Mouse (Mus musculus) T-helper 1 cell (primary cell): ENCODE data around the gene Olfr1016.

ENCODE experiments used
- in situ Hi-C: fragments of 300-600 bp; cut with MboI, MseI; formaldehyde crosslinking; loops from one replicate; pipeline ENCODE4 v1.15.1; 2025; ENCODE audit warnings: high pct_unique_total_duplicates

Olfr1016 gene

DNA sequence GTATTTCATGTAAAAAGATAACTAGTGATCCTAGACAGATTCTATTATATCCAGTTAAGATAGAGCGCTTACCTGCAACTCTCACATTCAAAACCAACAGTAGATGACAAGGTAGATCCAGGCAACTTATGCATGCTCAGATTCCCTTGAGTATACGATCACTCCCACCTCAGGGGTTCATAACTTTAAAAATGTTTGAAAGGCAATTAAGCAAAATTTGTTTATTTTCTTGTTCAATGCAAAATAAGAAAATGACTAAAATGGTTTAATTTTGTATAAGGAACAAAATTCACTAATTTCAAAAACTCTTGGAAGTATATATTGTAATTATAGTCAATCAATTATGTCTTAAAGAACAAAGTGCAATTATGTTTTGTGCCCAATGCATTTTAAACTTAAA lies at the start of gene Olfr1016:
TSS of gene Olfr1016 (minus strand) at position 101 of the 400 bp plus-strand sequence.
- in situ Hi-C loops: no loop called here

DNA sequence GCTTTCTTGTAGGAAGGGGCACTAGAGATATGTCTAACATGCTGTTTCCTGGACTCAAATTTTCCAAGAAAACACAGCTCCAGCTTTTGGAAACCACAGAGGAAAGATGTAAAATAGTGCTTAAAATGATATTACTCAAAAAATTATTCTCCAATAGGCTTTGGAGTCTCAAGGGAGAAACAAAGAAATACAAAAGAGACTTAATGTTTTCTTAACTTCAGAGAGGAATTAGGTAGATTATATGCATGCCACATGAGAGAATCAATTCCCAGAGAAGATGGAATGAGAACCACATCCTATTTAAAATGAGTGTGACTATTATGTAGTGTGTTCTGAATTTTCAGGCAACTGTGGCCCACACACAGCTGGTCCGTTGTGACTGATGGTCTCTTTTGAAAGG lies 44.4 kb upstream of the Olfr1016 start, which contains the start of gene Olfr1020:
TSS of gene Olfr1020 (plus strand) at position 301 of the 400 bp plus-strand sequence.
- in situ Hi-C loops: no loop called here

- in situ Hi-C loops: no loop called here
Measured at GRCm38 (mm10) chr2:85845383-85845782, 43.0 kb upstream of the Olfr1016 start, which contains the start of gene Olfr1019. Gene Olfr1019, minus strand, starts transcription at chr2:85845483.

DNA sequence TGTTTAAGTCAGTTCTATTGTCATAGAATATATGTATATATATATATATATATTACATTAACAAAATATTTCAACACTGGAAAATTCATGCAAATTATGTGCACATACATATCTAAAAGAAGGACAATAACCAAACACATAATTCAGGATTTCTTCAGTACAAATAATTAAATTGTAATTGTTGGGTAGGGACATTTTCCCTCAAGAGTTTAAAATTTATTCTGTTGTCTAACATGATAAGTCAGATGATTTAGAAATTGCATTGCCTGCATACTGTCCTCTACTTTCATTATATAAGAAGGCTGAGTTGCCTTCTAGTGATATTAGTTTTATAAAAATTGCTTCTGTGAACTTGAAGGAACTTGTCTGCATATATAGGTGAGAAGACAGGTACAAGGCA lies 15.8 kb upstream of the Olfr1016 start, which contains the start of gene Olfr1018:
TSS of gene Olfr1018 (plus strand) at position 301 of the 400 bp plus-strand sequence.
- in situ Hi-C loops: no loop called here

DNA sequence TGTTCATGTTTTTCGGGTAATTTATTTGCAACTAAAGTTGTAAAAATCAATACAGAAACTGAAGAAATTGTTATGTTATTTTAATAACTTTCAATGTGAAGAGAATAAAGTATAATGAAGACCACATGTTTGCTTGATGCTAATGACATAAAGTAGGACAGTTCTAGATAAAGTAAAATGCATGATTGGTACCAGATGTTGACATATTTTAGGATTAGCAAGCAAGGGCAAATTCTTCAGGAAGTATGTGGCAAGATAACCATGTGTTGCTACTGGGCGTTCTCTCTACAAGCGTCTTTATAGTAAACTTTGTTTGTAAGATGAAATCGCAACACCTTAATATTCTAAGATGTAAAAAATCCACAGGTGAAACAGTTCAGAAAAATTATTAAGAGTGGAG lies 2.2 kb upstream of the Olfr1016 start:
- in situ Hi-C loops: no loop called here

DNA sequence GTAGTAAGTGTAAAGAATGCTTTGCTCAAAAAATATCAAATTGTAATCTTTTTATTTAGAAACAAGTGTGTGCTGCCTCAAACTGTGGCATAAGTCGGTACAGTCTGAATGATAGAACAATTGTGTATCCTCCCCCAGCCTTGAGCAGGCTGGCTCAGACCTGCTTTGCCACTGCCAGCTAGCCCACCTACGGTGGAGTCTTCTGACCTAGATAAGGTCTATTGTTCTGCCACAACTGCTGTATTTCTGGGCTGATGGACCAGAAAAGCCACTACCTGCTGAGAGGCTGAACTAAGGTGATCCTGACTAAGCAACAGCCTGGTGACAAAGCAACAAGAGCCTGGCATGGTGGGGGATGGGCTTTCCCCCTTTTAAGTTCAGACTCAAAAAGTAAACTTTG lies 10.0 kb downstream of the Olfr1016 start:
- in situ Hi-C loops: no loop called here

GRCm38 (mm10) chr2:85781717-85782116 lies 20.6 kb downstream of the Olfr1016 start, which contains the start of gene Olfr1015:
Gene Olfr1015, plus strand, starts transcription at chr2:85782017.
- in situ Hi-C loops: no loop called here

DNA sequence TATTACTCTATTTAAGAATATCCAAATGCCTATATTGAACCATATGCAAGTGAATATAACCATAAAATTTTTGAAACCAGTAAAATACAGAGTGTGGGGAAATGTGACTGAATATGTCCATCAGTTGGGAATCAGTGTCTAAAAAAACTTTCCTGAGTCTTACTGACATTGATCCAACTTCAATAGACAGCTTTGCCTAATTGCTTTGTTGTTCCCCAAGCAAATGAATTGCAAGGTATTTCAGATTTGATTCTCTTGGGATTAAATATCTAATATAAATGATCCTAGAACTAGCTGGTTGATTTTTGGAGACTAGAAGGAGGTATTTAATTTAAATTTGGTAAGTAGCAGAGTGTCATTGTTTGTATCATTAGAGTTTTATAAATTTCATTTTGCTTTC lies 29.9 kb downstream of the Olfr1016 start, which contains the start of gene Olfr1014:
TSS of gene Olfr1014 (plus strand) at position 301 of the 400 bp plus-strand sequence.
- in situ Hi-C loops: no loop called here

- in situ Hi-C loops: no loop called here
Measured at GRCm38 (mm10) chr2:85766798-85767197, 35.5 kb downstream of the Olfr1016 start, which contains the start of gene Olfr1013. Gene Olfr1013, plus strand, starts transcription at chr2:85767098.

DNA sequence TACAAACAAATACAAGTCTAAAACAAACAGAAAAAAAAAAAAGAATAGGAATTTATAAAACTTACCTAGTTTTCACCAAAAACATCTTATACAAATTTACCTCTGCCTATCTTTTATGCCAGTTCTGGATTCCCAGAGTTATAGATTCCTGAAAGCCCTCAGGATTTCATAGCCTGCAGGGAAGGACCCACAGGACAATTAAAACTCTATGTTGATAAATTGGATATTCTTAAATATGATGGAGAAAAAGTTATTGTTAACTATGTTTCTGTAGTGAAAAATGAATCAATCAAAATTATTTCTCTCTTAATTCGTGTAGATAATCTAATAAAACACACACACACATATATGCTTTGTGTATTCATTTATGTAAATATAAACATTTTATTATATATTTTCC lies 39.7 kb downstream of the Olfr1016 start, which contains the start of gene Olfr1012:
TSS of gene Olfr1012 (minus strand) at position 101 of the 400 bp plus-strand sequence.
- in situ Hi-C loops: no loop called here

GRCm38 (mm10) chr2:85753822-85754221 lies 48.5 kb downstream of the Olfr1016 start:
- in situ Hi-C loops: no loop called here
